Mouse (Mus musculus): ENCODE measurements around the gene Syngr4.

The Syngr4 gene

GRCm38 (mm10) chr7:45865925-45866910 lies 30.3 kb downstream of the Syngr4 start:
- peak; percentile 93 for DNase-seq

GRCm38 (mm10) chr7:45864435-45864834 lies 32.1 kb downstream of the Syngr4 start:
- no peak for DNase-seq

DNA sequence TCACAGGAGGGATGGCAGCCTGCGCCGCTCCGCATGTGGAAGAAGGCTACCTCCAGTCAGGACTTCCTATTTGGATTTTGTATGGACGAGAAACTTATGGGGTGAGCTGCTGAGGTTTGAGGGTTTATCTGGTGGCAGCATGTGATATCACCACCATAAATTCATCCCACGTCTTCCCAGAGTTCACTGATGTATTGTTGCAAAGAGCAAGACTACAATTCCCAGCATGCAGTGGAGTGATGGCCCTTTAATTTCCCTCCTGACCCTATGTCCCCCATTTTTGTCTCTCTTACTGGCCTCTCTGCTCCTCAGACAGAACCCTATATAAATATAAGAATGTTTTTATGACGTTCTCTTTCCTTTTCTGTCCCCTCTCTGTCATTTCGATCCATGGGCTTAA lies 33.7 kb downstream of the Syngr4 start:
- no peak for DNase-seq

GRCm38 (mm10) chr7:45859008-45859407 lies 37.5 kb downstream of the Syngr4 start:
- DNase-seq = no peak

DNA sequence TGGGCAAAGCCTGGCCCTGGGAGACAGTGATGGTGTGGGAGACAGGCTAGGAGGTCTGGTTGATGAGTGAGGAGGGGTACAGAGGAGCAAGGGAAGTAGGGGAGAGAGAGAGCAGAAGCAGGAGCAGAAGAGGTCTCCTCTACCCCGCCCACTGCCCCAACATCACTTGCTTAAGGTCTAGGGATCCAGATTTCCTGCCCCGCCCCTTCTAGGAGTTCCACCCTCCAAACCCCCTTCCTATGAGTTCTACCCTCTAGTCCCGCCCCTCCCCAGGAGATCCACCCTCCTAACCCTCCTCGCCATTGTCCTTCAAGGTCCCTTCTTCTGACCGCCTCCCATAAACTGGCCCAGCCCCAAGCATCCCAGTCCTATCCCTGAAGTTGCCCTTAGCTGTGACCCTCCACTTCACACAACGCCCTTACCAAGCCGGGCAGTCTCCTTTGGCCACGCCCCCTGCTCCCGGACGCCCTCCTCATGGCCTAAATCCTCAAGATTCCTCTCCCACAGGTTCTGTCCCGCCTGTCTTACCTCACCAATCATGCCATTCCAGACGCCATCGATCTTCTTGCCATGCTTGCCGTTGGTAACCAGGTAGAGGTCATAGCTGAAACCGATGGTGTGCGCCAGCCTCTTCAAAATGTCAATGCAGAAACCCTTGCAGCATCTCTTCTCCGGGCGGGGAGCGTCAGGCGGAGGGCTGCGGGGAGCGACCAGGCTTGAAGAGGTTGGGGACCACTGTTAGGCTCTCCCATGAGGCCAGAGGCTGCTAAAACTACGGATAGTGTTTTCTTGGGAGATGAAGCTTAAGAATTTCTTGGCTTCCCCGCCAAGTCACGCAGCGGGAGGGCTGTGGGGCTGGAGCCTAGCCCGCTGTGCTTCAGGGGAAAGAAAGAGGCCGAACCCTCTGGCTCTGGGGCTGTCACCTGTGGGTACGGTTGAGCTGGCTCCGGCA lies 39.3 kb downstream of the Syngr4 start:
- no peak for DNase-seq

DNA sequence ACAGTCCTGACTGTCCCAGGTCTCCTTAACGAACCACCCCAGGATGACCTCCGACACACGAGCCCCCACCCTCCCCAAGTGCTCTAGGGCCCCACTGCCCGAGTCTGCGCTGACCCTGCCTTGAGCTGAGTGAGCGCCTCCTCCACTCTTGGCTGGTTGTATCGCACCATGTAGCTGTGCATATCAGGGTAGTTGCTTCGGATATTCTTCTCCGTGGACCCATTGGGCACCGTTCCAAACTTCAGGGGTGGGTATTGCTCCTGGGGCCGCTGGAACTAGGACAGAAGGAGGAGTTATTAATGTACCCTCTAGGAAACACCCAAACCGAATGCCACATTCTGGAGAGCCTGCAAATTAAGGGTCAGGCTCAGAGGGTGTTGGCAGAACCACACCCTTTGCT lies 43.4 kb downstream of the Syngr4 start:
- DNase-seq = no peak

DNA sequence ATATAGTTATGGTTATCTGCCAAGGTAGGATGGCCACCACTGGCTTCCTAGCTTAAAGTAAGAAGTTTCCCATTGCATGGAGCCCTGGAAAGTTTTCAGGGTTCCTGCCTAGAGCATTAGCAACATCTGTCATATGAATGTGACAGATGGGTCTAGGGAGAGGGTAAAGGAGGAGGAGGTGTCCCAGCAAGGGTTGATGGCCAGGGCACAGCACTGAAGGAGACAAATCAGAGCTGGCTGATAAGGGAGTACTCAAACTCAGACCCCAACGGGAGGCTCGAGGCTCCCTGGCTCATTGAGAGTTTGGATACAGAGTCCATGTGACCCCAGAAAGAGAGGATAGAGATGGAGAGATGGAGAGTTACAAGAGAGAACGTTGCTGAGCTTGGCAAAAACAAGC lies 45.9 kb downstream of the Syngr4 start:
- no peak for DNase-seq

- no peak for DNase-seq
Measured at GRCm38 (mm10) chr7:45848447-45849027, 48.0 kb downstream of the Syngr4 start.

DNA sequence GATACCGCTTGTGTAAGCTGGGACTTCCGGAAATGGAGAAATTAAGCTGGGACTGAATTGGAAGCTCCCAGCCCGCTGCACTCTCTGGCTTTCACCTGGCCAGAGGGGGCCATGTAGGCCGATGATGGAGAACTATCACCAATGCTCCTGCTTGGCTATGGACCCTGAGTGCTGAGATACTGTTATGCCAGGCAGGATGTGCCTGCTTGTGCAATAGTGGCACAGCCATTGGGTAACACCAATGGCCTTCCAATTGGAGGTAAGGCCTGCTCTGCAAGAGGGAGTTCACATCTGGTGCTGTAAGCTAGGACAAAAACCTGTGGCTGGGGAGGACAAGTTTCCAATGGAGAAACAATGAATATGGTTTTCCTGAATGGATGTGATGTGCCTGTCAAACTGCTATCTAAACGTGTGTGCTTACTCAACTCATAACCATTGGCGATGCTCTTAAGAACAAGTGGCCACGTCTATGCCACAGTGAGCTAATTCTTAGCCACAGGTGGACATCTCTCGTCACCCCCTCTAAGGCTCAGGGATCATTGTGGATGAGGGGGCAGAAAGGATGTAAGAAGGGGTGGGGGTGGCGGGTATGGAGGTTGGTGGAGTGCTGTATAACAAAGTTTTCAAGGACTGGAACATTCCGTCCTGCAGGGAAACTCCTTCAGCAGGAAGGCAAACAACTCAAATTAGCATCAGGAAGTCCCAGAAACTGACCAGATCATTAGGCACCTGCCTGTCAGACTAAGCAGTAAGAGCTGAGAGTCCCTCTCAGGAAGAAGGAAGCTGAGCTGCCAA lies 53.4 kb downstream of the Syngr4 start:
- no peak for DNase-seq

All from right cerebral cortex, postnatal 4 days (tissue).